Mouse (Mus musculus) testis, postnatal 14 days (tissue): ENCODE measurements around the gene Adamtsl1.

Experiments
- DNase-seq: peaks from one replicate; pipeline ENCODE4 v3.0.0; 2021; ENCODE audit warnings: low spot score

Adamtsl1 gene

GRCm38 (mm10) chr4:85672290-85672689, 158.3 kb downstream of the Adamtsl1 start:
- no peak for DNase-seq

GRCm38 (mm10) chr4:85677621-85678020, 163.6 kb downstream of the Adamtsl1 start:
- no peak for DNase-seq

- DNase-seq, result no peak
Measured at GRCm38 (mm10) chr4:85686160-85686559, 172.2 kb downstream of the Adamtsl1 start.

- no peak for DNase-seq
Measured at GRCm38 (mm10) chr4:85695237-85695636, 181.3 kb downstream of the Adamtsl1 start.

GRCm38 (mm10) chr4:85707352-85708057, 193.5 kb downstream of the Adamtsl1 start:
- no peak for DNase-seq

GRCm38 (mm10) chr4:85709636-85710035, 195.7 kb downstream of the Adamtsl1 start:
- DNase-seq, result no peak

- no peak for DNase-seq
Measured at GRCm38 (mm10) chr4:85724999-85725398, 211.0 kb downstream of the Adamtsl1 start.

- no peak for DNase-seq
Measured at GRCm38 (mm10) chr4:85727731-85728130, 213.8 kb downstream of the Adamtsl1 start.

- no peak for DNase-seq
Measured at GRCm38 (mm10) chr4:85728416-85728815, 214.4 kb downstream of the Adamtsl1 start.

- no peak for DNase-seq
Measured at GRCm38 (mm10) chr4:85740478-85740877, 226.5 kb downstream of the Adamtsl1 start.

- no peak for DNase-seq
Measured at GRCm38 (mm10) chr4:85741825-85742391, 227.9 kb downstream of the Adamtsl1 start.

GRCm38 (mm10) chr4:85743427-85743826, 229.5 kb downstream of the Adamtsl1 start:
- DNase-seq, result no peak

- no peak for DNase-seq
Measured at GRCm38 (mm10) chr4:85762684-85763083, 248.7 kb downstream of the Adamtsl1 start.

- DNase-seq, result no peak
Measured at GRCm38 (mm10) chr4:85763161-85764014, 249.4 kb downstream of the Adamtsl1 start.

- no peak for DNase-seq
Measured at GRCm38 (mm10) chr4:85764015-85764450, 250.1 kb downstream of the Adamtsl1 start.

- DNase-seq, result no peak
Measured at GRCm38 (mm10) chr4:85764476-85764875, 250.5 kb downstream of the Adamtsl1 start.

- DNase-seq, result no peak
Measured at GRCm38 (mm10) chr4:85767666-85768065, 253.7 kb downstream of the Adamtsl1 start.

- DNase-seq, result no peak
Measured at GRCm38 (mm10) chr4:85768107-85768506, 254.1 kb downstream of the Adamtsl1 start.

- DNase-seq, result no peak
Measured at GRCm38 (mm10) chr4:85782511-85782910, 268.5 kb downstream of the Adamtsl1 start.

- no peak for DNase-seq
Measured at GRCm38 (mm10) chr4:85783768-85784379, 269.9 kb downstream of the Adamtsl1 start.

GRCm38 (mm10) chr4:85784428-85784827, 270.5 kb downstream of the Adamtsl1 start:
- no peak for DNase-seq

- no peak for DNase-seq
Measured at GRCm38 (mm10) chr4:85790226-85790625, 276.3 kb downstream of the Adamtsl1 start.
